Mouse (Mus musculus) frontal cortex, postnatal 10 days (tissue): ENCODE measurements around the gene Wnt3a.

Experiments
- DNase-seq, 2 experiments: peaks; one replicate each; pipeline ENCODE4 v3.0.0; 2022; ENCODE audit warnings: low spot score in 2 of 2, mixed read lengths in 1 of 2

Wnt3a gene

DNA sequence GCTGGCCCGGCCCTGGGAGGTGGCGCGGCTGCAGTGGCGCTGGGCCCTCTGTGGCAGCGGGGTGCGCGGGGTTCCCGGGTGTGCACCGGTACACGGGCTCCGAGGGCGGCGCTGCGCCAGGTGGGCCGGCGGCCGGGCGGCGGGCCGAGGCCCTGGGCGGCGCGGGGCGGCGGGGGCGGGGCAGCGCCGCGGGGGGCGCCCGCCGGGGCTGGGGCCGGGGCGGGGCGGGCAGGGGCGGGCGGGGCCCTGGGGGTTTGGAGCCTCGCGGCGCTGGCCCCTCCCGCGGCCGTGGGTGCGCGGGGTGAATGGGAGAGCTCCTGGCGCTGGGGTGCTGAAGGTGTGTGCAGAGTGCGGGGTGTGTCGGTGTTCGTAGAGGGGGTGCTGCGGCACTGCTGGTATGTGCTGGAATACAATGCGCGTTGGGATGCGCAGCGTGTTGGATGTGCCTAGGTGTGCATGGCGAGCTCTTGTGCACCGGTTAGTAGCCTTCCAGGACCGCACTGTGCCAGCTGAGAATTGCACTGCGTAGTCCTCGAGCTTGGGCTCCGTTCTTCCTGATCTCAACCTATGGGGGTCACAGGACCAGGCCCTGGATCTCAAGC lies at the start of gene Wnt3a:
TSS of gene Wnt3a (minus strand) at position 51 of the 602 bp plus-strand sequence.
- DNase-seq, result no peak

DNA sequence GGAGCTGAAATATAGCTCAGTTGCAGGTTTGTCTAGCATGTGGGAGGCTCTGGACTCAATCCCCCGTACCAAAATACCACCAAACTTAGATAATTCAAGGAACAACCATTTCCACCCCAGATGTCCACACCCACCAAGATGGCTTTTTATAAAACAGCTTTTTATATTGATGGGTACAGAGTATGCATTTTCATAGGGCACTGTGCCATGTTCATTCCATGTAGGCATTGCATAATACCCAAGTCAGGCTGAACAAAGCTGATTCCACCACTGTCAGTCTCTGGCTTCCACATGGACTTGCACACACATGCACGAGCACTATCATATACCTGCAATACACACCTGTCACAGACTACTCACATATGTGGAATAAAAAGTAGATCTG lies 48.2 kb upstream of the Wnt3a start:
- no peak for DNase-seq

DNA sequence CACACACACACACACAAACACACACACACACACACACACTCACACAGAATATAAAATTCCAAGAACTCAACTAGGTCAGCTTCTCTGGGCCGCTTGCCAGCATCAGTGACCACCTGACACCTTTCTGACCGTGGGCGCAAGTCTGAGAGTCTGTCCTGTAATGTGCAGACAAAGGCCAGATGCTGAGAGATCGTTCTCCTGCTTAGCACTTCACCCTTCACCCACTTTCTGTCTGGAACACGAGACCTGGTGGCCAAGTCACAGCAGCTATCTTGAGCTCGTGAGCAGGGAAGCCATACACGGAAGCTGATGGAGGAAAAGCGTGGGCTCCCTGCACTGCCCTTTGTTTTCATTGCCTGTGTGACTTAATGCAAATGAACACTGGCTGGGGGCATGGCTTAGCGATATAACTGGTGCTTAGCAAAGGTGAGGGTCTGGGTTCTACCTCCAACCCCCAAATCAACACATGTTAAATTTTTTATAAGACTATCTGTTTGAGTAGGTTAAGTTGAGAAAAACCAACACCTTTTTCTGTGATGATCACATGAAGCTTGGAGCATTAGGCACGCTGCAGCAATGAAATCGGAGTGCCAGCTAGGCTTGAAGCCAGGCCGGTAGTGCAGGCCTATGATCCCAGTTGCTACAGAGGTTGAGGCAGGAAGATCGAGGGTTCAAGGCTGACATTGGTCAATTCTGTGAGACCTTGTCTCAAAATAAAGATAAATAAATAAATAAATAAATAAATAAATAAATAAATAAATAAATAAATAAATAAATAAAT lies 47.6 kb upstream of the Wnt3a start:
- DNase-seq, result no peak

DNA sequence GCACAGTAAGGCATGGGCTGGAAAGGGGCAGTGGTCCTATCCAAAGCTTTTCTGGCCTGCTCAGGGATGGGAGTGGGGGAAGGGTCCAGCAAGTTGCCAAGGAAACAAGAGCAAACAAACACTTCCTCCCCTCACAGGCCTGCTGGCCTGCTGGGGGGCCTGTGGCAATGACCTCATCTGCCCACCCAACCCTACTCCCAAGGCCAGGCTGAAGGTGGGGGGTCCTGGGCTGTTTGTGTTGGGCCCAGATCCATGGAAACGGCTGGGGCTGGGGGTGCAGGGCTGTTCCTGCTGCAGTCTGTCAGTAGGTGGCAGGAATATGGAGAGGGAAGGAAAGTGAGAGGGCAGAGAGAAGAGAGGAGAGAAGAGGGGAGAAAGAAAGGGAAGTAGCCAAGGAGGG lies 45.8 kb upstream of the Wnt3a start:
- DNase-seq, result no peak

DNA sequence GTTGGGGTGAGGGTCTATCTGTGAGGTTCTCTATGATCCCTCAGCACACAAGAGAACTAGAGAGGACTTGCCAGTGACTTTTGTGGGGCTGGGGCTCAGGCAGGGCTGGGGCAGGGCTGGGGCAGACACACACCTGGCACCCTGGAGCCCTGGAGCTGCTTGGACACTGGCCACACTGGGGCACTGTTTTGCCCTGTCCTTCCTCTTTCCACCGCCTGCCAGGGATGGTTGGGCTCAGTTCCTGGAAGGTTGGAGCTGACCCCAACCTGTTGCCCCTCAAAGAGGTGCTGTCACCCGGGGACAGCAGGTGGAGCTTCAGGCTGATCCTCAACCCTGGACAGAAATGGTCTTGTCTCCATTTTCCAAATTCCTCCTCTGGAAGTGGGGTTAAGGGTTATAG lies 45.4 kb upstream of the Wnt3a start:
- no peak for DNase-seq

DNA sequence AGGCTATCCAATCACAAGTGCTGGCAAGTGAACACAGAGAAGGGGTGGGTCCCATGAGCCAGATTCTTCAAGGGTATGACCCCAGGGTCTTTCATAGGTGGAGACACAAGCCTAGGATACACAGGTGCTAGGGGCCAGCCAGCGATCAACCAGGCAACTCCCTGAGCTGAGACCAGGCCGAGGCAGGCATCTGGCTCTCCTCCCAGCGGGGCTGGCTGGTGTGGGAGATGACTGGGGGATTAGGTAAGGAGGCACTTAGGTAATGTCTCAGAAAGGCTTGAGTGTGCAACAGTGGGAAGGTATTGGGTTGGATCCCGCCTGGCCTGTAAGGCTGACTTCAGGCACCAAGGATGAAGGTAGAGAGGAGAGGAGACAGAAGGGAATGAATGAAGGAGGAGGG lies 44.6 kb upstream of the Wnt3a start:
- DNase-seq, result no peak

GRCm38 (mm10) chr11:59332938-59333337 lies 42.4 kb upstream of the Wnt3a start:
- no peak for DNase-seq

GRCm38 (mm10) chr11:59331167-59331869 lies 40.8 kb upstream of the Wnt3a start:
- no peak for DNase-seq

- DNase-seq, result peak in 1 of 2 experiments; percentile 50
Observed at GRCm38 (mm10) chr11:59330560-59330959, 40.0 kb upstream of the Wnt3a start.

- DNase-seq, result no peak
Observed at GRCm38 (mm10) chr11:59329616-59330015, 39.1 kb upstream of the Wnt3a start.

DNA sequence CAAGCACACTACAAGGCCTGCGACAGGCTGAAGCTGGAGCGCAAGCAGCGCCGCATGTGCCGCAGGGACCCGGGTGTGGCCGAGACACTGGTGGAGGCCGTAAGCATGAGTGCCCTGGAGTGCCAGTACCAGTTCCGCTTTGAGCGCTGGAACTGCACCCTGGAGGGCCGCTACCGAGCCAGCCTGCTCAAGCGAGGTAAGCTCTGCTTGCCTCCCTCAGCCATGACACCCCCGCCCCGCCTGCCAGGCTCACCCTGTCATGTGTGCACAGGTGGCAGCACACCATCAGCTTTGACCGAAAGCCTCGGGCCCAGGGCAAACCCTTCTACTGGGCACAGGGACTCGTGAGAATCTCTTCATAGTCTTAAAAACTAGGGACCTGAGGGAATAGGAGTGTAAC lies 37.1 kb upstream of the Wnt3a start:
- DNase-seq, result no peak

GRCm38 (mm10) chr11:59324777-59325176 lies 34.2 kb upstream of the Wnt3a start:
- no peak for DNase-seq

DNA sequence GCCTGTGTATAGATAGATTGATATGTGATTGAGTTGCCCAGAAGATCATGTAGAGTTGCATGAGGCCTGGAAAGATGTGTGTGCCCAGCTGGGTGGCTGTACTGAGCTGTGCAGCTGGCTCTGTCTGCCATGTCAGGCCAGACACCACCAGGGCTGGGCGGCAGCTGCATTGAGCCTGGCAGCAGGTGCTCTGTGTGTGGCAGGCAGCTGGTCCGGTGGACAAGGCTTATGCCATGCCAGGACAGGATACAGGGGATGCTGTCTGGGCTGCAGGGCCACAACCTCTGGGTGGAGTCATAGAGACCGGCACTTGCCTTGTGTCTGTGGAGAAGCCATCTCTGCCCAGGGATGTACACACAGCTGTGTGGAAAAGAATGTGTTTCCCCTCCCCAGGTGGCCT lies 32.4 kb upstream of the Wnt3a start:
- no peak for DNase-seq

DNA sequence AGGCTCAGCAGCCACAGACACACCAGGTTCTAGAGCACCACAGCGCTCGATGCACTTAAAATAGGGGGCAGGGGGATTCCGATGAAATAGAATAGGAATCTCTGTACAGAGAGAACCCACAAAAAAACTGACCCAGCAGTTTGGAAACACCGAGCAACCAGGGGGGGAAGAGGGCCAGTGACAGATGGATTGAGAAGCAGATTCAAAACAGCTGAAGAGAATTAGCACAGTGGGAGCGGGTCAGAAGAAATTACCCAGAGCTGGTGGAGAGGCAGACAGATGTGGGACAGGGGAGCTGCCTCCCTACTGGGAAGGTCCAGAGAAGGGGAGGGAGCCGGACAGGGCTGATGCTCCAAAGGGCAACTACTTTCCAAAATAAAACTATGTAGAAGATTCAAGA lies 26.0 kb upstream of the Wnt3a start:
- DNase-seq, result no peak

GRCm38 (mm10) chr11:59313944-59314343 lies 23.4 kb upstream of the Wnt3a start:
- DNase-seq, result no peak

- DNase-seq, result no peak
Observed at GRCm38 (mm10) chr11:59313029-59313811, 22.7 kb upstream of the Wnt3a start.

GRCm38 (mm10) chr11:59312501-59312900 lies 21.9 kb upstream of the Wnt3a start:
- no peak for DNase-seq

GRCm38 (mm10) chr11:59312060-59312459 lies 21.5 kb upstream of the Wnt3a start:
- no peak for DNase-seq

DNA sequence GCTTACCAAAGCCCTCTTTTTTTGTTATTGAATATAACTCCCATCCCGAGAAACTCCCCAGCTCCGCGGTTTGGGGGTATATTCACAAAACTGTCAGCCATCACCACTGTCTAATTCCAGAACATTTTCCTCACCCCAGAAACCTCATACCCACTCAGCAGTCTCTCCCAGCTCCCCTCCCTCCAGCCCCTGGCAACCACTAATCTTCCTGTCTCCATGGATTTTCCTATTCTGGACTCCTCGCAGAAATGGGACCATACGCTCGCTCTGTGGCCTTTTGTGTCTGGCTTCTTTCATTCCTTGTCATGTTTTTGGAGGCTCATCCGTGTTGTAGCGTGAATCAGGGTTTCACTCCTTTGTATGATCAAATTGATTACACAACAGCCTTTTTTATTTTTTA lies 19.4 kb upstream of the Wnt3a start:
- no peak for DNase-seq

- no peak for DNase-seq
Observed at GRCm38 (mm10) chr11:59309106-59309805, 18.7 kb upstream of the Wnt3a start.

DNA sequence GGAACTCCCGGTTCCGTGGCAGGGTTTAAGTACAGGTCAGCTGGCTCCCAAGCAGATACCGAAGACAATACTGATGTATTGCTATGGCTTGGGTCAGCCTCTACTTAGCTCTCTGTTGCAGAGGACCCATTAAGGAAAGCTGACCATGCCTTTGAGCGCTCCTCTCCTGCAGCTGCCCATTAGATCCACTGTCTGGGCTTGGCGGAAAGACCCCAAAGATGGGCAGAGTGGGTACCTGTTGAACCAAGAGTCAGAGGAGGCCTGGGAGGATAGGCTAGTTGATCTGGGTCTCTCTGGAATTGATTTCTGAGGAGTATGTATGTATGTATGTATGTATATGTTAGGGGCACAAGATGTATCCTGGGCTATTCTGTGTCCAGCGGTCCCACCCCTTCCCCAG lies 18.1 kb upstream of the Wnt3a start:
- no peak for DNase-seq

GRCm38 (mm10) chr11:59308164-59308542 lies 17.6 kb upstream of the Wnt3a start:
- DNase-seq, result no peak
